Mouse (Mus musculus) myocyte (in vitro differentiated cells): ENCODE results near the gene Isl1.

Experiments used
- CEBPB ChIP-seq: IDR thresholded peaks from 2 replicates; pipeline ENCODE4 v1.6.1; 2011; ENCODE audit warnings: mild to moderate bottlenecking, moderate library complexity; ENCODE audit not compliant: poor library complexity, insufficient read depth, severe bottlenecking
- E2F4 ChIP-seq: IDR thresholded peaks from one replicate; pipeline ENCODE4 v1.6.1; 2011; ENCODE audit warnings: mild to moderate bottlenecking, control low read depth, moderate library complexity; ENCODE audit not compliant: insufficient read depth
- MAX ChIP-seq: IDR thresholded peaks from one replicate; pipeline ENCODE4 v1.6.1; 2011; ENCODE audit warnings: low read depth, mild to moderate bottlenecking, control low read depth
- MYOD1 ChIP-seq, 3 experiments: IDR thresholded peaks; one replicate each; pipeline ENCODE4 v1.6.1; 2011; ENCODE audit warnings: control low read depth in 2 of 3, low read depth in 2 of 3, mild to moderate bottlenecking in 2 of 3, moderate library complexity in 1 of 3; ENCODE audit not compliant: insufficient read length in 2 of 3, control insufficient read depth in 1 of 3
- MYOG ChIP-seq, 3 experiments: IDR thresholded peaks; one replicate each; pipeline ENCODE4 v1.6.1; 2011; ENCODE audit warnings: control low read depth in 2 of 3, low read depth in 2 of 3, mild to moderate bottlenecking in 2 of 3; ENCODE audit not compliant: insufficient read length in 2 of 3, control insufficient read depth in 1 of 3, insufficient read depth in 1 of 3
- POLR2A ChIP-seq: IDR thresholded peaks from one replicate; pipeline ENCODE4 v1.6.1; 2011; ENCODE audit warnings: low read depth, mild to moderate bottlenecking, control low read depth, moderate library complexity; ENCODE audit not compliant: insufficient read length
- POLR2AphosphoS2 ChIP-seq: IDR thresholded peaks from one replicate; pipeline ENCODE4 v1.6.1; 2011; ENCODE audit warnings: low read depth, control low read depth; ENCODE audit not compliant: insufficient read length
- REST ChIP-seq: IDR thresholded peaks from one replicate; pipeline ENCODE4 v1.6.1; 2011; ENCODE audit warnings: mild to moderate bottlenecking, control low read depth, moderate library complexity; ENCODE audit not compliant: insufficient read depth, insufficient read length
- SRF ChIP-seq: IDR thresholded peaks from one replicate; pipeline ENCODE4 v1.6.1; 2011; ENCODE audit warnings: low read depth; ENCODE audit not compliant: control insufficient read depth, insufficient read length
- TCF12 ChIP-seq: IDR thresholded peaks from one replicate; pipeline ENCODE4 v1.6.1; 2011; ENCODE audit warnings: mild to moderate bottlenecking, control low read depth; ENCODE audit not compliant: poor library complexity, insufficient read depth, severe bottlenecking
- USF1 ChIP-seq: IDR thresholded peaks from one replicate; pipeline ENCODE4 v1.6.1; 2011; ENCODE audit warnings: low read depth, mild to moderate bottlenecking, control low read depth, moderate library complexity

DNA sequence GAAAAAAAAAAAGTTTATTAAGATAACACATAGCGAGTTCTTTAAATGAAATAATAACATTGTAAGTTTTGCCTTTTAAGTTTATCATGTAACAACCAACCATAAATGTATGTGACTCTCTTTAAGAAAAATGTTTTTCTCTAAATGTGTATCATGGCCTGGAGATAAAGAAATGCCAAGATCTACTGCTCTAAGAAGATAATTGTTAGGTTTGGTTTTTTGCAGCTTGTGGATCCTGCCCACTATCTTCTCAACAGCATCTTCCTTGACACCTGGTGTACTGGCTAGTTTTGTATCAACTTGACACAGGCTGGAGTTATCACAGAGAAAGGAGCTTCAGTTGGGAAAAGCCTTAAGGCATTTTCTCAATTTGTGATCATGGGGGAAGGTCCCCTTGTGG lies 19.8 kb downstream of the Isl1 start:
- no peak for TF ChIP-seq USF1
- TF ChIP-seq POLR2A, result no peak
- no peak for TF ChIP-seq TCF12
- TF ChIP-seq MYOD1 (IDR thresholded peaks at IDR 0.05; ENCODE audit: control insufficient read depth in 1 of 3, insufficient read length in 2 of 3, low read depth in 2 of 3), result no peak
- TF ChIP-seq E2F4, result no peak
- TF ChIP-seq POLR2AphosphoS2, result no peak
- TF ChIP-seq SRF, result no peak
- no peak for TF ChIP-seq MAX
- TF ChIP-seq REST, result no peak
- TF ChIP-seq CEBPB, result no peak
- TF ChIP-seq MYOG (IDR thresholded peaks at IDR 0.05; ENCODE audit: control insufficient read depth in 1 of 3, insufficient read depth in 1 of 3, insufficient read length in 2 of 3, low read depth in 2 of 3), result no peak
